In genomic region chr10:18337725-18338124, GRCm38 (mm10) we compare ENCODE assay signal across 32 mouse cellular contexts. TPM values are rescaled to one million over a fixed set of nuclear protein-coding genes. Genes with fewer than 3 reads are reported as not detected.
DNase-seq lines count a peak whose midpoint lies in the region; ATAC-seq and TF ChIP-seq lines count a peak whose summit lies in the region.
"Had no signal": no experiment of that assay in that cellular context is flagged by ENCODE, and none has a peak within 500 bp of the region (broad histone marks: within the 10 kb centered on the region; RNA-seq: fewer than 3 reads in every experiment).

No protein-coding gene starts in this region.

- no peak for TF ChIP-seq CTCF in kidney, adult 2 months (conservative IDR thresholded peaks at IDR 0.05; ENCODE audit: insufficient read depth, insufficient read length, low read depth, low read length)

- peaks cover 5% of the 10 kb centered on the region; the same call in 1 of the 2 replicates for H3K4me1 ChIP-seq in kidney, adult 2 months (ENCODE audit: control insufficient read depth, insufficient read depth, low read length)
- H3K4me1 ChIP-seq in heart, embryonic 12.5 days (replicated peaks): no peaks in the 10 kb centered on the region; the same call in 1 of the 2 replicates
- H3K4me1 ChIP-seq: heart, embryonic 13.5 days had no signal

- no peak overlapping the region for H3K4me3 ChIP-seq in kidney, adult 2 months (ENCODE audit: insufficient read depth, low read depth, low read length)
- H3K4me3 ChIP-seq in heart, embryonic 12.5 days: no peak overlapping the region
- H3K4me3 ChIP-seq: embryonic facial prominence, embryonic 10.5 days; embryonic facial prominence, embryonic 13.5 days; erythroblast, embryonic 14.5 days; forebrain, embryonic 10.5 days; forebrain, embryonic 13.5 days; gastrocnemius, adult 2 months; heart, embryonic 13.5 days had no signal

- 70% methylated on average over 5 of the region's 5 CpGs for WGBS in kidney, adult 2 months
- 89% methylated on average over 5 of the region's 5 CpGs for WGBS in heart, embryonic 12.5 days

- no peak for TF ChIP-seq POLR2A in kidney, adult 2 months (IDR thresholded peaks at IDR 0.05; ENCODE audit: low read depth, low read length)

- H3K9me3 ChIP-seq in heart, embryonic 12.5 days (replicated peaks): no peaks in the 10 kb centered on the region
- H3K9me3 ChIP-seq: embryonic facial prominence, embryonic 10.5 days; embryonic facial prominence, embryonic 13.5 days; forebrain, embryonic 10.5 days; forebrain, embryonic 13.5 days; heart, embryonic 13.5 days had no signal

- no peaks in the 10 kb centered on the region for H3K27me3 ChIP-seq in kidney, adult 2 months (replicated peaks; ENCODE audit: control insufficient read depth, insufficient read depth, low read length)
- H3K27me3 ChIP-seq in heart, embryonic 12.5 days (replicated peaks): no peaks in the 10 kb centered on the region
- H3K27me3 ChIP-seq: embryonic facial prominence, embryonic 13.5 days; forebrain, embryonic 13.5 days; heart, embryonic 13.5 days had no signal

- H3K9ac ChIP-seq in heart, embryonic 12.5 days: no peak overlapping the region
- H3K9ac ChIP-seq: embryonic facial prominence, embryonic 13.5 days; forebrain, embryonic 13.5 days; heart, embryonic 13.5 days; hindbrain, embryonic 14.5 days had no signal

- H3K36me3 ChIP-seq in kidney, adult 2 months (ENCODE audit: control insufficient read depth, insufficient read depth, low read length): no peaks in the 10 kb centered on the region
- H3K36me3 ChIP-seq in heart, embryonic 12.5 days: no peaks in the 10 kb centered on the region
- H3K36me3 ChIP-seq: embryonic facial prominence, embryonic 13.5 days; heart, embryonic 13.5 days had no signal

- DNase-seq in adrenal gland, adult (ENCODE audit: inconsistent age in 2 of 2, low spot score in 1 of 2): peak; percentile 17 to 46
- no peak for DNase-seq in adrenal gland, adult 8-10 months
- peak; percentile 50 for DNase-seq in kidney, adult 2 months
- no peak for DNase-seq in kidney, adult 11 months
- peak; percentile 35 for DNase-seq in 3134 (ENCODE audit: extremely low read depth, insufficient read length, low spot score)
- peak; percentile 54 for DNase-seq in fibroblast of lung, adult 2 months (ENCODE audit: low read depth)
- DNase-seq: adrenal gland, postnatal 10 days; cerebellum, adult 11-12 months; cerebellum, adult 8-10 months; cerebellum, postnatal 10 days; cerebellum, postnatal 36 days; embryo, embryonic 11 days; gastrocnemius, adult 2 months; gastrocnemius, postnatal 14 days; heart, adult 18-20 months; heart, postnatal 14 days; heart, postnatal 4 days had no signal

- H3K4me2 ChIP-seq in heart, embryonic 12.5 days: no peak overlapping the region
- H3K4me2 ChIP-seq: embryonic facial prominence, embryonic 13.5 days; forebrain, embryonic 13.5 days; heart, embryonic 13.5 days; hindbrain, embryonic 14.5 days had no signal

- ATAC-seq in heart, embryonic 12.5 days (ENCODE audit: insufficient number of reproducible peaks, low FRiP score): no peak
- ATAC-seq: activated CD4-positive, CD25-positive, alpha-beta regulatory T cell, adult 4 months; CD4-positive, CD25-positive, alpha-beta regulatory T cell, adult 4 months; forebrain, embryonic 13.5 days; forebrain, embryonic 16.5 days; hindbrain, postnatal 0 days; inflammation-experienced regulatory T-cells, adult 6 months; intestine, embryonic 16.5 days had no signal

- H3K27ac ChIP-seq in kidney, adult 2 months (ENCODE audit: insufficient read depth, low read depth, low read length): no peak overlapping the region
- no peak overlapping the region for H3K27ac ChIP-seq in heart, embryonic 12.5 days (ENCODE audit: poor library complexity, severe bottlenecking)
- H3K27ac ChIP-seq: embryonic facial prominence, embryonic 10.5 days; embryonic facial prominence, embryonic 13.5 days; forebrain, embryonic 10.5 days; forebrain, embryonic 13.5 days; gastrocnemius, adult 2 months; heart, embryonic 13.5 days; hindbrain, embryonic 14.5 days; hindbrain, postnatal 0 days had no signal

RNA-seq across cellular contexts. Expression of gene Nhsl1, which starts 18.9 kb away (rescaled TPM):
- 1 to 10 TPM; 2.2 to 5.6 (median 3.6) TPM for total RNA-seq in adrenal gland, adult 8-10 months (2022)
- 10.4 and 11.7 TPM in 2 replicates for polyA plus RNA-seq in kidney, adult 2 months (2012; rRNA removed)
- 15.5 and 17.8 TPM in 2 replicates for polyA plus RNA-seq in heart, embryonic 12.5 days (2016; fragmentation: Nextera tagmentation; extraction: Ambion mirVana)
- total RNA-seq: MEL had no signal
- polyA plus RNA-seq: erythroblast, embryonic 14.5 days had no signal

Comparison
In these comparisons a context has a peak if more than half of its experiments do, and no peak if none do; other contexts are left out.
1. DNase-seq: peak in adrenal gland, adult (2 of 2), kidney, adult 2 months (single experiment), 3134 (single experiment) and fibroblast of lung, adult 2 months (single experiment); none in adrenal gland, adult 8-10 months (single experiment) and kidney, adult 11 months (single experiment).